Mouse (Mus musculus) liver, embryonic 15.5 days (tissue): Measurements from ENCODE around the gene Osbp2. TPM values are rescaled to one million over a fixed set of nuclear protein-coding genes. Genes with fewer than 3 reads are reported as not detected.

Source experiments
- ATAC-seq: fragments of 200-750 bp; cut with Nextera tagmentation; 2 replicates; pipeline ENCODE4 v1.8.0; 2017; ENCODE audit warnings: moderate number of reproducible peaks, mild to moderate bottlenecking, moderate library complexity; ENCODE audit not compliant: insufficient read depth
- H3K27ac ChIP-seq: fragments of 300-500 bp; sonication (generic); replicated peaks from 2 replicates; pipeline ENCODE4 v1.5.1; 2015; ENCODE audit warnings: mild to moderate bottlenecking, inconsistent platforms
- H3K27me3 ChIP-seq: fragments of 300-500 bp; sonication (generic); 2 replicates; pipeline ENCODE4 v1.6.1; 2015; ENCODE audit warnings: mild to moderate bottlenecking, inconsistent platforms
- H3K36me3 ChIP-seq: fragments of 300-500 bp; sonication (generic); replicated peaks from 2 replicates; pipeline ENCODE4 v1.6.1; 2015; ENCODE audit warnings: moderate library complexity, mild to moderate bottlenecking, inconsistent platforms
- H3K4me1 ChIP-seq: fragments of 300-500 bp; sonication (generic); replicated peaks from 2 replicates; pipeline ENCODE4 v1.6.1; 2015; ENCODE audit warnings: inconsistent platforms
- H3K4me2 ChIP-seq: fragments of 300-500 bp; sonication (generic); 2 replicates; pipeline ENCODE4 v1.6.1; 2015; ENCODE audit warnings: moderate library complexity, mild to moderate bottlenecking, inconsistent platforms
- H3K4me3 ChIP-seq: fragments of 300-500 bp; sonication (generic); replicated peaks from 2 replicates; pipeline ENCODE4 v1.5.1; 2015; ENCODE audit warnings: mild to moderate bottlenecking, inconsistent platforms
- H3K9ac ChIP-seq: fragments of 300-500 bp; sonication (generic); 2 replicates; pipeline ENCODE4 v1.6.1; 2015; ENCODE audit warnings: moderate library complexity, mild to moderate bottlenecking, inconsistent platforms
- H3K9me3 ChIP-seq: fragments of 300-500 bp; sonication (generic); replicated peaks from 2 replicates; pipeline ENCODE4 v1.6.1; 2016; ENCODE audit warnings: inconsistent platforms
- WGBS: fragments of 180-500 bp; shearing (Covaris S2); methylation state at CpG from one replicate; pipeline ENCODE4 v1.1.7; 2015; ENCODE audit warnings: mixed read lengths; ENCODE audit not compliant: insufficient replicate concordance; 5-methylcytosine and 5-hydroxymethylcytosine counted together
- polyA plus RNA-seq: library from polyadenylated mRNA; unstranded; fragments of >200 nt; fragmentation: Nextera tagmentation; extraction: Ambion mirVana; gene quantifications from 2 replicates; pipeline ENCODE4 v1.2.1, GENCODE M21; 2015

Osbp2 gene
- polyA plus RNA-seq, 1 experiment from 2014 or later, result 0.09 TPM

DNA sequence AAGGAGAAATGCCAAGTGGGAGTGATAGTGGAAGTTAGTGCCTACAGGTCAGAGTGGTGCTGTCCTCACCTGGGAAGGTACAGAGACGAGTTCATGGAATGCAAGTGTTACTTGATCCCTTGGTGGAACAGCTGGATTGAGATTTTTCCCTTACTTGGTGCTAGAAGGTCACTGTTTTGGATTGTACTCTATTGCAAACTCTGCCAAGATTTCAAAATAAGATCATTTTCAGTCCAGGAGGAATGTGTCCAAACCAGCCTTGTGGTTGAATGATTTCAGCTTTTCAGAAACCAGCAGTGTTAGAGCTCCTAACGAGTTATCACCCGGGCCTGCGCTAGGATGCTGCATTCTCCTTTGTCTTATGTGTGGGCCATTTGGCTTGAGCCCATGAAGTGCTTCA lies 189.2 kb downstream of the Osbp2 start:
- Histone ChIP-seq H3K36me3 (peaks cover 84% of the 10 kb centered on the region), H3K4me2 (no peak overlapping the region), H3K27ac (no peak overlapping the region), H3K4me3 (no peak overlapping the region), H3K4me1 (no peaks in the 10 kb centered on the region), H3K27me3 (no peaks in the 10 kb centered on the region), H3K9ac (no peak overlapping the region), H3K9me3 (no peaks in the 10 kb centered on the region)
- WGBS, result 87% methylated on average over 4 of the region's 4 CpGs
- no peak for ATAC-seq

DNA sequence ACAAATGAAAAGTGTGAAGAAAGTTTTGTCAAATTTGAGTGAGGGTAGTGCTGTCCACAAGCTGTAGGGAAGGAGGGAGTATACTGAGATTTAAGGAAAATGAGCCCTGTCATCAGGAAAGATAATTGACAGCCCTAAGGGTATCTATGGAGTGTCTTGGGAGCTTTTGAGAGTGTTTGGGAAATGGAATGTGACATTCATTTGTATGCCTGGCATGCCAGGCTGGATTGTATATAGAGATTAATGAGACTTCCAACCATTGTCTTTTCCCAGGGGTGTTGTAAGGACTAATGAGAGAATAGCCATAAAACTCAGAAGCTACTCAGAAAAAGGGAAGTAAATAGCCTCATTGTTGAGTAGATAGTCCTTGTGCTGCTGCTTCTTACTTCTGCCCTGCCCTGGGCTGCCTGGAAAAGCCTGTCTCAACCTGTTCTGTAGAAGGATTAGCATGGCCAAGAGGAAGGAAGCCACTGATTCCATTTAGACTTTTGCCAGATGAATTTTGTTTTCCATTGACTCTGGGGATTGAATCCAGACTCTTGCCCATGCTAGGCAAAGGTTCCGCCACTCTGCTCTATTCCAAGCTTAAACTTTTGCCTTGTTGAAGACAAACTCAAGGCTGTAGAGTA lies 192.6 kb downstream of the Osbp2 start:
- H3K4me2 ChIP-seq, result no peak overlapping the region
- H3K4me3 ChIP-seq, result no peak overlapping the region
- H3K9ac ChIP-seq, result no peak overlapping the region
- 78% methylated on average over 1 of the region's 1 CpGs for WGBS
- no peaks in the 10 kb centered on the region for H3K27me3 ChIP-seq
- no peak for ATAC-seq
- H3K36me3 ChIP-seq, result peaks cover 70% of the 10 kb centered on the region
- H3K9me3 ChIP-seq, result no peaks in the 10 kb centered on the region
- H3K27ac ChIP-seq, result no peak overlapping the region
- no peaks in the 10 kb centered on the region for H3K4me1 ChIP-seq

GRCm38 (mm10) chr11:3669849-3670248 lies 193.9 kb downstream of the Osbp2 start:
- Histone ChIP-seq H3K9me3 (no peaks in the 10 kb centered on the region), H3K27ac (no peak overlapping the region), H3K36me3 (peaks cover 65% of the 10 kb centered on the region), H3K4me3 (no peak overlapping the region), H3K9ac (no peak overlapping the region), H3K4me1 (no peaks in the 10 kb centered on the region), H3K27me3 (no peaks in the 10 kb centered on the region), H3K4me2 (no peak overlapping the region)
- no peak for ATAC-seq

DNA sequence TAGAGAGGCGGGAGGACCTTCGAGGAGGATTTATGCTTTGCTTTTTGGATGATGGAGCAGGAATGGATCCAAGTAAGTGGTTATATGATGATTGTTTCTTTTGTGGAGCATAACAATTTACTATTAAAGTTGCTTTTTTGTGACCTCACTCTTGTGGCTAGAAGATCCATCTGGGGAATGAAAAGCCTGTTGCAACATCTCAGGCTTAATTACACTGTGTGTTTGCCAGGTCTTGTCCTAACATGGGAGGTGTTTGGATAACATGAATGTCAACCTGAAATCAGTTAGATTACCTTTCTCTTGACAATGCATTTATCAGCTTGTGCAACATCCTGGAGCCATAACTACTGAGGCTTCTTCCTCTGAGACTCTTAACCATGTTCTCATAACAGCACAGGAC lies 194.9 kb downstream of the Osbp2 start:
- H3K4me1 ChIP-seq, result no peaks in the 10 kb centered on the region
- ATAC-seq, result no peak
- peaks cover 64% of the 10 kb centered on the region for H3K36me3 ChIP-seq
- H3K9ac ChIP-seq, result no peak overlapping the region
- H3K9me3 ChIP-seq, result no peaks in the 10 kb centered on the region
- no peaks in the 10 kb centered on the region for H3K27me3 ChIP-seq
- H3K4me2 ChIP-seq, result no peak overlapping the region
- WGBS, result 76% methylated on average over 2 of the region's 2 CpGs
- no peak overlapping the region for H3K27ac ChIP-seq
- no peak overlapping the region for H3K4me3 ChIP-seq

- Histone ChIP-seq H3K9me3 (no peaks in the 10 kb centered on the region), H3K9ac (no peak overlapping the region), H3K4me1 (no peaks in the 10 kb centered on the region), H3K27me3 (no peaks in the 10 kb centered on the region), H3K4me2 (no peak overlapping the region), H3K27ac (no peak overlapping the region), H3K36me3 (peaks cover 57% of the 10 kb centered on the region), H3K4me3 (no peak overlapping the region)
- 79% methylated on average over 3 of the region's 3 CpGs for WGBS
- ATAC-seq, result no peak
Measured at GRCm38 (mm10) chr11:3667506-3667905, 196.2 kb downstream of the Osbp2 start.

- H3K4me1 ChIP-seq, result no peaks in the 10 kb centered on the region
- no peaks in the 10 kb centered on the region for H3K27me3 ChIP-seq
- H3K36me3 ChIP-seq, result peaks cover 36% of the 10 kb centered on the region
- no peak overlapping the region for H3K27ac ChIP-seq
- no peaks in the 10 kb centered on the region for H3K9me3 ChIP-seq
- no peak overlapping the region for H3K4me2 ChIP-seq
- H3K4me3 ChIP-seq, result no peak overlapping the region
- WGBS, result 81% methylated on average over 2 of the region's 2 CpGs
- no peak for ATAC-seq
- no peak overlapping the region for H3K9ac ChIP-seq
Measured at GRCm38 (mm10) chr11:3661964-3662363, 201.7 kb downstream of the Osbp2 start.

Other genes starting within 250 kb of the Osbp2 start
- 5.5 and 6.8 TPM in 2 replicates for gene Morc2a, start 214.7 kb downstream of the Osbp2 start, polyA plus RNA-seq
- not detected in 2 replicates for gene 4921536K21Rik, start 31.2 kb upstream of the Osbp2 start, polyA plus RNA-seq
- gene Dusp18, start 31.3 kb upstream of the Osbp2 start, polyA plus RNA-seq, result 0.13 and 0.38 TPM in 2 replicates
- gene Slc35e4, start 50.8 kb upstream of the Osbp2 start, polyA plus RNA-seq, result 0.43 and 0.44 TPM in 2 replicates
- gene Tcn2, start 68.3 kb upstream of the Osbp2 start, polyA plus RNA-seq, result 28.6 and 32.0 TPM in 2 replicates
- 36.5 and 37.2 TPM in 2 replicates for gene Pes1, start 100.1 kb upstream of the Osbp2 start, polyA plus RNA-seq
- 0.17 TPM in 1 of 2 replicates, not detected in the other for gene 4930556J24Rik, start 112.9 kb upstream of the Osbp2 start, polyA plus RNA-seq
- gene Gal3st1, start 119.7 kb upstream of the Osbp2 start, polyA plus RNA-seq, result 1.6 and 2.1 TPM in 2 replicates
- gene Sec14l4, start 167.6 kb upstream of the Osbp2 start, polyA plus RNA-seq, result 3.6 and 5.1 TPM in 2 replicates
- not detected in 2 replicates for gene Sec14l3, start 200.9 kb upstream of the Osbp2 start, polyA plus RNA-seq
- 20.4 and 23.2 TPM in 2 replicates for gene Mtfp1, start 231.5 kb upstream of the Osbp2 start, polyA plus RNA-seq